Mouse (Mus musculus): ENCODE results near the gene Gosr2. TPM values are rescaled to one million over a fixed set of nuclear protein-coding genes. Genes with fewer than 3 reads are reported as not detected.

The Gosr2 gene
- polyA plus RNA-seq, 1 experiment = 87.4 TPM

GRCm38 (mm10) chr11:103645731-103646130 is 52.0 kb downstream of the Gosr2 start:
- peak; percentile 40 to 74 for DNase-seq
- Histone ChIP-seq H3K27ac (ENCODE audit: insufficient read depth, low read length) (no peak overlapping the region), H3K27me3 (ENCODE audit: control insufficient read depth, insufficient read depth, low read length) (peaks cover 7% of the 10 kb centered on the region; the same call in 1 of the 2 replicates), H3K4me1 (ENCODE audit: control insufficient read depth, insufficient read depth, low read length) (peaks cover 18% of the 10 kb centered on the region), H3K4me3 (replicated peaks; ENCODE audit: insufficient read depth, low read depth, low read length) (no peak overlapping the region)
- TF ChIP-seq POLR2A (IDR thresholded peaks at IDR 0.05; ENCODE audit: borderline replicate concordance, insufficient read depth, low read length) (no peak), CTCF (IDR thresholded peaks at IDR 0.05; ENCODE audit: borderline replicate concordance, insufficient read depth, low read depth, low read length) (no peak)
- WGBS = 17% methylated on average over 8 of the region's 8 CpGs

- TF ChIP-seq CTCF (IDR thresholded peaks at IDR 0.05; ENCODE audit: borderline replicate concordance, insufficient read depth, low read depth, low read length) (no peak), POLR2A (IDR thresholded peaks at IDR 0.05; ENCODE audit: borderline replicate concordance, insufficient read depth, low read length) (no peak)
- peaks cover 14% of the 10 kb centered on the region for H3K4me1 ChIP-seq (ENCODE audit: control insufficient read depth, insufficient read depth, low read length)
These were observed 54.5 kb downstream of the Gosr2 start for GRCm38 (mm10) chr11:103643211-103643610.

GRCm38 (mm10) chr11:103639407-103639946 is 58.2 kb downstream of the Gosr2 start:
- no peak overlapping the region for H3K27ac ChIP-seq (ENCODE audit: insufficient read depth, low read length)
- peak; percentile 43 to 63 for DNase-seq
- no peak for TF ChIP-seq POLR2A (IDR thresholded peaks at IDR 0.05; ENCODE audit: borderline replicate concordance, insufficient read depth, low read length)
- peak; percentile 96 for TF ChIP-seq CTCF (IDR thresholded peaks at IDR 0.05; ENCODE audit: borderline replicate concordance, insufficient read depth, low read depth, low read length)
- 3% methylated on average over 10 of the region's 10 CpGs for WGBS
- no peaks in the 10 kb centered on the region for H3K4me1 ChIP-seq (ENCODE audit: control insufficient read depth, insufficient read depth, low read length)
- no peak overlapping the region for H3K4me3 ChIP-seq (replicated peaks; ENCODE audit: insufficient read depth, low read depth, low read length)
- H3K27me3 ChIP-seq (ENCODE audit: control insufficient read depth, insufficient read depth, low read length) = no peaks in the 10 kb centered on the region; the same call in 1 of the 2 replicates

More at GRCm38 (mm10) chr11:103643211-103643610, 54.5 kb downstream of the Gosr2 start:
- no peaks in the 10 kb centered on the region; the same call in 1 of the 2 replicates for H3K27me3 ChIP-seq (ENCODE audit: control insufficient read depth, insufficient read depth, low read length)
- H3K4me3 ChIP-seq (replicated peaks; ENCODE audit: insufficient read depth, low read depth, low read length) = no peak overlapping the region
- WGBS = 79% methylated on average over 9 of the region's 9 CpGs
- no peak for DNase-seq
- no peak overlapping the region for H3K27ac ChIP-seq (ENCODE audit: insufficient read depth, low read length)

GRCm38 (mm10) chr11:103638790-103639189 is 58.9 kb downstream of the Gosr2 start, which contains the start of gene Lyzl6:
Gene Lyzl6 (minus strand): TSS chr11:103638890.
- Histone ChIP-seq H3K4me3 (replicated peaks; ENCODE audit: insufficient read depth, low read depth, low read length) (no peak within 1 kb of the TSS), H3K27me3 (ENCODE audit: control insufficient read depth, insufficient read depth, low read length) (no peaks in the 10 kb centered on the region; the same call in 1 of the 2 replicates), H3K27ac (ENCODE audit: insufficient read depth, low read length) (no peak within 1 kb of the TSS), H3K4me1 (ENCODE audit: control insufficient read depth, insufficient read depth, low read length) (no peaks in the 10 kb centered on the region)
- no peak for DNase-seq
- WGBS = 70% methylated on average over 3 of the region's 3 CpGs
- TF ChIP-seq CTCF (IDR thresholded peaks at IDR 0.05; ENCODE audit: borderline replicate concordance, insufficient read depth, low read depth, low read length) (no peak), POLR2A (IDR thresholded peaks at IDR 0.05; ENCODE audit: borderline replicate concordance, insufficient read depth, low read length) (no peak)

- 64% methylated on average over 6 of the region's 6 CpGs for WGBS
- H3K27me3 ChIP-seq (ENCODE audit: control insufficient read depth, insufficient read depth, low read length) = no peaks in the 10 kb centered on the region; the same call in 1 of the 2 replicates
- TF ChIP-seq POLR2A (IDR thresholded peaks at IDR 0.05; ENCODE audit: borderline replicate concordance, insufficient read depth, low read length) (no peak), CTCF (IDR thresholded peaks at IDR 0.05; ENCODE audit: borderline replicate concordance, insufficient read depth, low read depth, low read length) (no peak)
- no peaks in the 10 kb centered on the region for H3K4me1 ChIP-seq (ENCODE audit: control insufficient read depth, insufficient read depth, low read length)
- DNase-seq = no peak
- no peak overlapping the region for H3K4me3 ChIP-seq (replicated peaks; ENCODE audit: insufficient read depth, low read depth, low read length)
- H3K27ac ChIP-seq (ENCODE audit: insufficient read depth, low read length) = no peak overlapping the region
These were observed 61.4 kb downstream of the Gosr2 start for GRCm38 (mm10) chr11:103636261-103636660.

GRCm38 (mm10) chr11:103635481-103635880 is 62.2 kb downstream of the Gosr2 start:
- no peak for DNase-seq
- H3K4me1 ChIP-seq (ENCODE audit: control insufficient read depth, insufficient read depth, low read length) = no peaks in the 10 kb centered on the region
- no peaks in the 10 kb centered on the region; the same call in 1 of the 2 replicates for H3K27me3 ChIP-seq (ENCODE audit: control insufficient read depth, insufficient read depth, low read length)
- no peak overlapping the region for H3K27ac ChIP-seq (ENCODE audit: insufficient read depth, low read length)
- WGBS = 81% methylated on average over 3 of the region's 3 CpGs
- TF ChIP-seq CTCF (IDR thresholded peaks at IDR 0.05; ENCODE audit: borderline replicate concordance, insufficient read depth, low read depth, low read length) = no peak
- H3K4me3 ChIP-seq (replicated peaks; ENCODE audit: insufficient read depth, low read depth, low read length) = no peak overlapping the region

- TF ChIP-seq CTCF (IDR thresholded peaks at IDR 0.05; ENCODE audit: borderline replicate concordance, insufficient read depth, low read depth, low read length) (no peak), POLR2A (IDR thresholded peaks at IDR 0.05; ENCODE audit: borderline replicate concordance, insufficient read depth, low read length) (no peak)
- no peaks in the 10 kb centered on the region; the same call in 1 of the 2 replicates for H3K27me3 ChIP-seq (ENCODE audit: control insufficient read depth, insufficient read depth, low read length)
- WGBS = 85% methylated on average over 7 of the region's 7 CpGs
These were observed 62.9 kb downstream of the Gosr2 start for GRCm38 (mm10) chr11:103634806-103635205.

GRCm38 (mm10) chr11:103627453-103627852 is 70.2 kb downstream of the Gosr2 start:
- WGBS = 87% methylated on average over 23 of the region's 23 CpGs
- no peaks in the 10 kb centered on the region for H3K4me1 ChIP-seq (ENCODE audit: control insufficient read depth, insufficient read depth, low read length)
- no peaks in the 10 kb centered on the region for H3K27me3 ChIP-seq (ENCODE audit: control insufficient read depth, insufficient read depth, low read length)
- no peak for DNase-seq
- H3K4me3 ChIP-seq (replicated peaks; ENCODE audit: insufficient read depth, low read depth, low read length) = no peak overlapping the region
- no peak overlapping the region for H3K27ac ChIP-seq (ENCODE audit: insufficient read depth, low read length)
- TF ChIP-seq POLR2A (IDR thresholded peaks at IDR 0.05; ENCODE audit: borderline replicate concordance, insufficient read depth, low read length) = no peak
- no peak for TF ChIP-seq CTCF (IDR thresholded peaks at IDR 0.05; ENCODE audit: borderline replicate concordance, insufficient read depth, low read depth, low read length)

More at GRCm38 (mm10) chr11:103634806-103635205, 62.9 kb downstream of the Gosr2 start:
- no peak for DNase-seq
- Histone ChIP-seq H3K4me1 (ENCODE audit: control insufficient read depth, insufficient read depth, low read length) (no peaks in the 10 kb centered on the region), H3K27ac (ENCODE audit: insufficient read depth, low read length) (no peak overlapping the region), H3K4me3 (replicated peaks; ENCODE audit: insufficient read depth, low read depth, low read length) (no peak overlapping the region)

Other genes with a start within 250 kb of the Gosr2 start
- gene Lrrc37a, start 193.3 kb downstream of the Gosr2 start, polyA plus RNA-seq (2012; rRNA removed) = not detected in 2 replicates
- not detected in 2 replicates for gene Gm884, start 76.8 kb downstream of the Gosr2 start, polyA plus RNA-seq (2012; rRNA removed)
- 0.19 TPM in 1 of 2 replicates, not detected in the other for gene Lyzl6, start 59.0 kb downstream of the Gosr2 start, polyA plus RNA-seq (2012; rRNA removed)
- 5.8 and 6.9 TPM in 2 replicates for gene Rprml, start 48.3 kb downstream of the Gosr2 start, polyA plus RNA-seq (2012; rRNA removed)
- gene Wnt9b, start 51.9 kb upstream of the Gosr2 start, polyA plus RNA-seq (2012; rRNA removed) = 1.0 and 1.1 TPM in 2 replicates
- gene Wnt3, start 76.3 kb upstream of the Gosr2 start, polyA plus RNA-seq (2012; rRNA removed) = 13.6 and 14.5 TPM in 2 replicates

All from cerebellum, adult 2 months (tissue).